Mouse (Mus musculus): ENCODE measurements at regions not wholly inside any gene's neighbourhood (a gene's known extent, or its start where the extent isn't known, plus 50 kb on each side); places are given as distances from the start of the nearest gene placed in this dataset.

DNA sequence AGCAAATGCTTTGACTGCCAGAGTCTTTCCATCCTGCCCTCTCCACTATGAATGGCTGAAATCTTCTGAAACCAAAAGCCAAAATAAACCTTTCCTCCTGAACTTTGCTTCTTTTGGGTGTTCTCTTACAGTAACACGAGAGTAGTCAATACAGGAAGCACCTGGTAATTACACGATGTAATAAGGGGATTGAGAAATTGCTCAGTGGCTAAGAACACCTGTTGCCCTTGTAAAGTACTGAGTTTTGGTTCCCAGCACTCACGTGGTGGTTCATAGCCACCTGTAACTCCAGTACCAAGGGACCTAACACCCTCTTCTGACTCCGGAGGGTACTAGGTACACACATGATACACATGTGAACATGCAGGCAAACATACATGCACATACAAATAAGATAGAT, 74.7 kb upstream of the Foxb1 start:
- TF ChIP-seq CTCF (IDR thresholded peaks at IDR 0.05; ENCODE audit: low read depth) (no peak), EP300 (optimal IDR thresholded peaks at IDR 0.05) (no peak)
